Mouse (Mus musculus): ENCODE results near the gene Dmbt1. TPM values are rescaled to one million over a fixed set of nuclear protein-coding genes. Genes with fewer than 3 reads are reported as not detected.

Gene Dmbt1
- polyA plus RNA-seq (2012; ENCODE audit: insufficient read depth, low replicate concordance): not detected in 2 replicates

DNA sequence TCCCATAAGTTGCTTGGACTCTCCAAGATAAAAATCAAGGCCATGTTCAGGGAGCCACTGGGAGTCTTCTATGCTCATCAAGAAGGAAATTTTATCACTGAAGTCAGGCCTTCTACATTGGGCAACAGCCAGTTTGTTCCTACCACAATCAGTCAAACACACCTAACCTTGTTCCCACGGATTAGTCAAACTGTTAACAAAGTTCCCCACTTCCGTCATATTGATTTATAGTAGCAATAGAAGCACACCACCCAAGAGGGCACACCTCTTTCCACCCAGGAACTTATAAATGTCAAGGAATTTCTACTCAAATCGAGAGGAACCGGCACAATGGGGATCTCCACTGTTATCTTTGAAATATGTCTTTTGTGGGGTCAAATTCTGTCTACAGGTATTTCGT is at the start of gene Dmbt1:
Dmbt1 (plus strand) TSS at position 299 of the 400 bp plus-strand sequence.
- Histone ChIP-seq H3K4me3 (replicated peaks) (no peak within 1 kb of the TSS), H3K4me1 (no peaks in the 10 kb centered on the region), H3K27me3 (replicated peaks) (peaks cover 3% of the 10 kb centered on the region), H3K9me3 (no peaks in the 10 kb centered on the region), H3K36me3 (replicated peaks; ENCODE audit: low read length) (no peaks in the 10 kb centered on the region)
- TF ChIP-seq GATA1 (IDR thresholded peaks at IDR 0.05; ENCODE audit: borderline replicate concordance, low read length) (no peak), FLI1 (IDR thresholded peaks at IDR 0.05; ENCODE audit: low read length) (no peak)

DNA sequence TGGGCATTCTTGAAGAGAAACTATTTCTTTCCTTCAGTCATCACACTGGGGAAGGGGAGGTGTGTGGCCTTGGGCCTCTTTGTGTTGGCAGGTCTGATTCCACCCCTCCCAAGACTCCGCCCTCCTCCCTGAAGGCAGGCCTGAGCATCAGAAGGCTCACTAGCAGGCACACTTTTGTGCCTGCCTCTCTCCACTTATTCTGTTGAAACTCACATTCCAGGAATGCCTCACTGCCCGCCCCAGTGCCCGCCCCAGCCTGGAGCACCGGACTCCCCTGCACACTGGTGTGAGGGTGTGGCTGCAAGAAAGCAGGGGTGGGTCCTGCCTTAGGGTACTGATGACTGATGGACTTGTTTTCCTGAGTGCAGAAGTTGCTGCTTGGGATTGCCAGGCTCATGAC is 49.5 kb upstream of the Dmbt1 start:
- H3K36me3 ChIP-seq (replicated peaks; ENCODE audit: low read length): no peaks in the 10 kb centered on the region
- no peak for TF ChIP-seq FLI1 (IDR thresholded peaks at IDR 0.05; ENCODE audit: low read length)
- TF ChIP-seq GATA1 (IDR thresholded peaks at IDR 0.05; ENCODE audit: borderline replicate concordance, low read length): no peak
- peaks cover 13% of the 10 kb centered on the region for H3K9me3 ChIP-seq
- no peaks in the 10 kb centered on the region for H3K4me1 ChIP-seq
- peaks cover 22% of the 10 kb centered on the region for H3K27me3 ChIP-seq (replicated peaks)
- H3K4me3 ChIP-seq (replicated peaks): no peak overlapping the region

DNA sequence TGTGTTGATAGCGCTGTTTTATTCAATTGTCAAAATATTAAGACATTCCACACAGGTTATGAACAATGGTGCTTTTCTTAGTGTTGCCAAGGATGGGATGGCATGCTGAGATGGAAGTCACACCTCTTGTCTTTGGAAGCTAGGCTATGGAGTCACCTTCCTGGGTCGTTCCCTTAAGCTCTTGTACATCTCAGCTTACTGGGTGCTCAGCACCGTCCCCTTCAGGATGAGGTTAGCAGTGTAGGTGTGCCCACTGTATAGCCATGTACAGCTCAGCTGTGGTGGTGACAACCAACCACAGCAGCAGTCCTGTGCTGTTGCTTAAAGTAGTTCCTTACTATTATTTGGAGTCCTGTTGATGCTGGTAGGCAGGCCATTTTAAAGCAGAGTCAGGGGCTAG is 49.0 kb upstream of the Dmbt1 start:
- Histone ChIP-seq H3K27me3 (replicated peaks) (peaks cover 21% of the 10 kb centered on the region), H3K9me3 (peaks cover 16% of the 10 kb centered on the region)

DNA sequence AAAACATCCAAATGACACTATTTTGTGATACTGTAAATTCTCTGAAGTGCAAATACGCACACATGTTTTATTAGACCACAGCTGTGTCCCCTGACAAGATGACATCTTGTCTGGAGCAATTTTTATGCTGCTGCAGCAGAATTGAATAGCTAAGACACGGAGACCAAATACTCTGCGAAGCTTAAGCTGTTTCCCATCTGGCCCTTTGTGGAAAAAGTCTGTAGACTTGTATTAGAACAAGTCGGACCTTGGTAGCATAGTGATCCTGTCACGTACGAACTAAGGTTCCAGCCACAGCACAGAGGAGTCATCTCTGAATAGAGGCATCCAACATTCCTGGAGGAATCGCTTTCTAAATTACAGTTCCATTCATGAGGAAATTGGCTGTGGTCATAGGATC is 47.6 kb upstream of the Dmbt1 start:
- no peaks in the 10 kb centered on the region for H3K4me1 ChIP-seq
- H3K4me3 ChIP-seq (replicated peaks): no peak overlapping the region
- TF ChIP-seq FLI1 (IDR thresholded peaks at IDR 0.05; ENCODE audit: low read length): no peak
- H3K36me3 ChIP-seq (replicated peaks; ENCODE audit: low read length): no peaks in the 10 kb centered on the region
- H3K9me3 ChIP-seq: peaks cover 20% of the 10 kb centered on the region
- peaks cover 17% of the 10 kb centered on the region for H3K27me3 ChIP-seq (replicated peaks)

More for the DNA sequence above, 49.0 kb upstream of the Dmbt1 start:
- no peaks in the 10 kb centered on the region for H3K4me1 ChIP-seq
- H3K36me3 ChIP-seq (replicated peaks; ENCODE audit: low read length): no peaks in the 10 kb centered on the region
- TF ChIP-seq FLI1 (IDR thresholded peaks at IDR 0.05; ENCODE audit: low read length) (no peak), GATA1 (IDR thresholded peaks at IDR 0.05; ENCODE audit: borderline replicate concordance, low read length) (no peak)
- H3K4me3 ChIP-seq (replicated peaks): no peak overlapping the region

DNA sequence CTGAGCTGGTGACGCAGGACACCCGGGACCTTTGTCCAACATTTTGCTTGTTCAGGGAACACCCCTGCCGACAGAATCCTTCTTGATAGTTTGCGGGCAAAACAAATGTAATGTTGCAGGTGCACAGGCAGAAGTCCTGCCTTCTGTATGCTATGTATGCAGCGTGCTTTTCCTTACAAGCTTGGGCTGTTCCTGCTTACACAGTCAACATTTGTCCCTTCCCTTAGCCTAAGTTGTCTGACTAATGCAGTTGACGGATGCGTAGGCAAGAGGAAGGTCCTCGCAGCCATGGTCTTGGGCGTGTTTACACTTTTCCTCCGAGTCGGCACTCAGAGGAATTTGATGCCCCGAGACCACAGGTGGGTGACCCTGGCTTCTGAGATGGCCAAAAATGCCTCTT is 46.7 kb upstream of the Dmbt1 start:
- H3K27me3 ChIP-seq (replicated peaks): peaks cover 14% of the 10 kb centered on the region
- H3K9me3 ChIP-seq: peaks cover 20% of the 10 kb centered on the region
- TF ChIP-seq GATA1 (IDR thresholded peaks at IDR 0.05; ENCODE audit: borderline replicate concordance, low read length) (no peak), FLI1 (IDR thresholded peaks at IDR 0.05; ENCODE audit: low read length) (no peak)
- H3K4me3 ChIP-seq (replicated peaks): no peak overlapping the region
- no peaks in the 10 kb centered on the region for H3K4me1 ChIP-seq
- H3K36me3 ChIP-seq (replicated peaks; ENCODE audit: low read length): no peaks in the 10 kb centered on the region

DNA sequence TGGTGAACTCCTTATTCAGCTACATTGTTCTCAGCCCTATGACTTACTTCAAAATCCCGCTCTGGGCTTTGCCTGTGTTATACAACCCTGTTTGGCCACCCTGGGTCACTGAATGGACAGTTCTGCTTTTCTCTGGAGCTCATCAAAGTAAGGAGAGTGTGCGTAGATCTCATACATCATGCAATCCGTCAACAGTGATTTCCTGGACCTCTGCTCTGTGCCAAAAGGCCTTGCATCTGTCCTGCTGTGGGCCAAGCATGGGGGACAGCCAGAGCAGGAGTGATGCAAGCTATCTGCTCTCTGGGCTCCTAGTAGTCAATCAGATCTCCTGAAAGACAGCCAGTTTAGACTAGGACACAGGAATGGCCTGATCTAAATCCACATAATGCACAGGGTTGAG is 46.1 kb upstream of the Dmbt1 start:
- Histone ChIP-seq H3K9me3 (peaks cover 20% of the 10 kb centered on the region), H3K36me3 (replicated peaks; ENCODE audit: low read length) (no peaks in the 10 kb centered on the region), H3K4me3 (replicated peaks) (no peak overlapping the region), H3K27me3 (replicated peaks) (peaks cover 13% of the 10 kb centered on the region), H3K4me1 (no peaks in the 10 kb centered on the region)
- no peak for TF ChIP-seq GATA1 (IDR thresholded peaks at IDR 0.05; ENCODE audit: borderline replicate concordance, low read length)
- no peak for TF ChIP-seq FLI1 (IDR thresholded peaks at IDR 0.05; ENCODE audit: low read length)

DNA sequence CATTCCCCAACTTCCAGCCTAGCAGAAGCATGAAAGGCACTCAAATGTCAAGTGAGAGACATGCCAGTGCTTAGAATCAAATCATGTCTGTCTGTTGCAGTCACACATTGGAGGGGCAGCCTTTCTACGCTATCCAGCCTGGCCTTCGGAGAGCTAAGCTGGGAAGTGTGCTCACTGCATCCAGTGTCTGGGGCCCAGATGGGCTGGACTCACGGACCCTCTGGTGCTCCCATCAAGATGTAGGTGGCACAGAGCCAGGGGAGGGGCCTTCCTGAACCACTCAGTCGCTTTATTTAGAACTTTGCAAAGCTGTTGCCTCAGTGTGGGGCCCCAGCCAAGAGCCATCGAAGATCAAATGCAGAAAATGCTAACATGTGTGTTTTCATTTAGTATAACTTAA is 43.7 kb upstream of the Dmbt1 start:
- no peak for TF ChIP-seq GATA1 (IDR thresholded peaks at IDR 0.05; ENCODE audit: borderline replicate concordance, low read length)
- no peak for TF ChIP-seq FLI1 (IDR thresholded peaks at IDR 0.05; ENCODE audit: low read length)
- no peaks in the 10 kb centered on the region for H3K4me1 ChIP-seq
- peaks cover 8% of the 10 kb centered on the region for H3K27me3 ChIP-seq (replicated peaks)
- no peak overlapping the region for H3K4me3 ChIP-seq (replicated peaks)
- peaks cover 20% of the 10 kb centered on the region for H3K9me3 ChIP-seq
- no peaks in the 10 kb centered on the region for H3K36me3 ChIP-seq (replicated peaks; ENCODE audit: low read length)

DNA sequence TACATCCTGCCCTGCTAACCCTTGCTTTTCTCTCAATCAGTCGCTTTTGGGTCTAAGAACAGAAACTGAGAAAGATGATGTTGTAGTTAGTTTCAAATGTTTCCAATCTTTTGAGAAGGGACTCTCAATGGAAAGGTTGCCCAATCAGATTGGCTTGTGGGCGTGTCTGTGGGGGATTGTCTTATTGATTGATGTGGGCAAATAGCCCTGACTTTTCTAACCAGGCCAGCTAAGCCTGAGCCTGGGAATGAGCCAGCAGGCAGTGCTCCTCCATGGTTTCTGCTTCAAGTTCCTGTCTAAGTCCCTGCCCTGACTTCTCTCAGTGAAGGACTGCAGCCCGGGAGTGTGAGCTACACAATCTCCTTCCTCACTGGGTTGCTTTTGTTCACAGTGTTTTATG is 42.5 kb upstream of the Dmbt1 start:
- peaks cover 20% of the 10 kb centered on the region for H3K9me3 ChIP-seq
- H3K27me3 ChIP-seq (replicated peaks): peaks cover 8% of the 10 kb centered on the region
- H3K4me3 ChIP-seq (replicated peaks): no peak overlapping the region
- no peaks in the 10 kb centered on the region for H3K36me3 ChIP-seq (replicated peaks; ENCODE audit: low read length)
- TF ChIP-seq GATA1 (IDR thresholded peaks at IDR 0.05; ENCODE audit: borderline replicate concordance, low read length) (no peak), FLI1 (IDR thresholded peaks at IDR 0.05; ENCODE audit: low read length) (no peak)
- no peaks in the 10 kb centered on the region for H3K4me1 ChIP-seq

DNA sequence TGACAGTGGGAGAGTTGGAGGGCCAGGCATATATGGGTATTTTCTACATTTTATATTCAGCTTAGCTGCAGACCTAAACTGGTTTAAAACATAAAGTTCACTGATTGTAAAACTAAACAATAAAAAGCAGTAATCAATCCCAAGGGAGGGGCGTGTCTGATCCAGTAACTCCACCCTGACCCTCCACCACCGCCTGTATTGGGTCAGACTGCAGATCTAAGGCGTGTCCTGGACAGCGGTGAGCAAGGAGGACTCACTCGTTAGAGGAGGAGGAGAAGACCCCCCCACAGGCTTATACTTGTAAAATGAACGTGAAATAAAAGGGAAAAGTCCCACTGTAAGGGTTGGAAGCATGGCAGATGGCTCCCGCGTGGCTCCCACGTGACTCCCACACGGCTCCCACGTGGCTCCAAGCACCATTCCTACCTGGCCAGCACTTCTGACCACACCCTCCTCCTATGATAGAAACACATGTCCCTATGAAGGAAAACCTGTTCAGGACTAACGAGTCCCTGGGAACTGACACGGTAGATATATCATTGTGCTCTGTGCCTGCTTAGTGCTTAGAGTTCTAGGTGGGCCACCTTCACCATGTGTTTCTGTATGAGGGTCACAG is 40.6 kb upstream of the Dmbt1 start:
- no peak for TF ChIP-seq FLI1 (IDR thresholded peaks at IDR 0.05; ENCODE audit: low read length)
- TF ChIP-seq GATA1 (IDR thresholded peaks at IDR 0.05; ENCODE audit: borderline replicate concordance, low read length): no peak
- H3K27me3 ChIP-seq (replicated peaks): peaks cover 6% of the 10 kb centered on the region
- no peaks in the 10 kb centered on the region for H3K36me3 ChIP-seq (replicated peaks; ENCODE audit: low read length)
- no peaks in the 10 kb centered on the region for H3K4me1 ChIP-seq
- H3K4me3 ChIP-seq (replicated peaks): no peak overlapping the region
- H3K9me3 ChIP-seq: peaks cover 12% of the 10 kb centered on the region

DNA sequence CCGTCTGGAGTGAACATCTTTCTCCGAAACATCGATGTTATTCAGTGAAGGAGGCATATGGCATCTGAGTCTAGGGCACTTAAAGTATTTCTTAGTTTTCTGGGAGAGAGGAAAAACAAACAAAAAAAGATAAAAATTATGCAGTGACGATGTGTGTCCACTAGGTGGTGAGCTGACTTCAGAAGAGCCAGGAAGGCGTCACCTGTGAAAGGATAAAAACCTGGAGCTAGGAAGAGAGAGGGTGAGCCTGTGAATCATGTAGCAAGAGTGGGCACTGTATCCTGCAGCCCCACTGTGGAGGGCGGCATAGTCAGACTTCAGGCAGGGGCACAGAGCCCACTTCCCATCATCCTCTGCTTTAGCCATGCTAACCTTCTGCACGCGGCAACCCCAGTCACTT is 37.9 kb upstream of the Dmbt1 start:
- Histone ChIP-seq H3K4me3 (replicated peaks) (no peak overlapping the region), H3K36me3 (replicated peaks; ENCODE audit: low read length) (no peaks in the 10 kb centered on the region), H3K27me3 (replicated peaks) (no peaks in the 10 kb centered on the region), H3K4me1 (no peaks in the 10 kb centered on the region), H3K9me3 (no peaks in the 10 kb centered on the region)
- TF ChIP-seq GATA1 (IDR thresholded peaks at IDR 0.05; ENCODE audit: borderline replicate concordance, low read length): no peak
- no peak for TF ChIP-seq FLI1 (IDR thresholded peaks at IDR 0.05; ENCODE audit: low read length)
